Mouse (Mus musculus) embryonic facial prominence, embryonic 15.5 days (tissue): Measurements from ENCODE around the gene Myocd. TPM values are rescaled to one million over a fixed set of nuclear protein-coding genes. Genes with fewer than 3 reads are reported as not detected.

Source experiments
- ATAC-seq: fragments of 200-750 bp; cut with Nextera tagmentation; 2 replicates; pipeline ENCODE4 v1.8.0; 2017; ENCODE audit warnings: low read depth, moderate TSS enrichment; ENCODE audit not compliant: insufficient number of reproducible peaks, low FRiP score, low TSS enrichment
- H3K27ac ChIP-seq: fragments of 300-500 bp; sonication (generic); replicated peaks from 2 replicates; pipeline ENCODE4 v1.5.1; 2015; ENCODE audit warnings: mild to moderate bottlenecking, inconsistent platforms
- H3K27me3 ChIP-seq: fragments of 300-500 bp; sonication (generic); 2 replicates; pipeline ENCODE4 v1.6.1; 2015; ENCODE audit warnings: inconsistent platforms
- H3K36me3 ChIP-seq: fragments of 300-500 bp; sonication (generic); 2 replicates; pipeline ENCODE4 v1.6.1; 2015; ENCODE audit warnings: mild to moderate bottlenecking, inconsistent platforms
- H3K4me1 ChIP-seq: fragments of 300-500 bp; sonication (generic); 2 replicates; pipeline ENCODE4 v1.6.1; 2015; ENCODE audit warnings: inconsistent platforms
- H3K4me2 ChIP-seq: fragments of 300-500 bp; sonication (generic); replicated peaks from 2 replicates; pipeline ENCODE4 v1.6.1; 2015; ENCODE audit warnings: mild to moderate bottlenecking, inconsistent platforms
- H3K4me3 ChIP-seq: fragments of 300-500 bp; sonication (generic); replicated peaks from 2 replicates; pipeline ENCODE4 v1.5.1; 2015; ENCODE audit warnings: mild to moderate bottlenecking, inconsistent platforms
- H3K9ac ChIP-seq: fragments of 300-500 bp; sonication (generic); 2 replicates; pipeline ENCODE4 v1.6.1; 2015; ENCODE audit warnings: inconsistent platforms
- H3K9me3 ChIP-seq: fragments of 300-500 bp; sonication (generic); replicated peaks from 2 replicates; pipeline ENCODE4 v1.6.1; 2016; ENCODE audit warnings: inconsistent platforms
- WGBS: fragments of 180-500 bp; shearing (Covaris S2); methylation state at CpG from one replicate; pipeline ENCODE4 v1.1.7; 2015; 5-methylcytosine and 5-hydroxymethylcytosine counted together
- polyA plus RNA-seq: library from polyadenylated mRNA; unstranded; fragments of >200 nt; fragmentation: Nextera tagmentation; extraction: Ambion mirVana; gene quantifications from 2 replicates; pipeline ENCODE4 v1.2.1, GENCODE M21; 2015

Gene Myocd
- polyA plus RNA-seq, 1 experiment from 2014 or later: 7.9 TPM

- H3K27me3 ChIP-seq: no peaks in the 10 kb centered on the region
- no peak overlapping the region for H3K4me3 ChIP-seq
- no peak overlapping the region for H3K4me2 ChIP-seq
- H3K36me3 ChIP-seq: no peaks in the 10 kb centered on the region
- H3K27ac ChIP-seq: no peak overlapping the region
- no peaks in the 10 kb centered on the region for H3K9me3 ChIP-seq
- no peak overlapping the region for H3K9ac ChIP-seq
- WGBS: 59% methylated on average over 11 of the region's 11 CpGs
- no peaks in the 10 kb centered on the region for H3K4me1 ChIP-seq
- no peak for ATAC-seq
Observed at GRCm38 (mm10) chr11:65256143-65256542, 13.6 kb downstream of the Myocd start.

- no peaks in the 10 kb centered on the region for H3K9me3 ChIP-seq
- no peaks in the 10 kb centered on the region for H3K36me3 ChIP-seq
- no peak overlapping the region for H3K9ac ChIP-seq
- H3K4me1 ChIP-seq: no peaks in the 10 kb centered on the region
- H3K27ac ChIP-seq: no peak overlapping the region
- no peak overlapping the region for H3K4me3 ChIP-seq
- no peaks in the 10 kb centered on the region for H3K27me3 ChIP-seq
- H3K4me2 ChIP-seq: no peak overlapping the region
- WGBS: 62% methylated on average over 6 of the region's 6 CpGs
- no peak for ATAC-seq
Observed at GRCm38 (mm10) chr11:65255564-65255963, 14.2 kb downstream of the Myocd start.

GRCm38 (mm10) chr11:65250366-65250765 is 19.4 kb downstream of the Myocd start:
- Histone ChIP-seq H3K4me1 (no peaks in the 10 kb centered on the region), H3K27ac (no peak overlapping the region), H3K4me2 (no peak overlapping the region), H3K36me3 (no peaks in the 10 kb centered on the region), H3K9me3 (no peaks in the 10 kb centered on the region), H3K9ac (no peak overlapping the region), H3K4me3 (no peak overlapping the region), H3K27me3 (no peaks in the 10 kb centered on the region)
- 88% methylated on average over 4 of the region's 4 CpGs for WGBS
- no peak for ATAC-seq

GRCm38 (mm10) chr11:65246301-65247054 is 23.3 kb downstream of the Myocd start:
- no peak overlapping the region for H3K4me2 ChIP-seq
- no peaks in the 10 kb centered on the region for H3K27me3 ChIP-seq
- no peaks in the 10 kb centered on the region for H3K4me1 ChIP-seq
- H3K4me3 ChIP-seq: no peak overlapping the region
- WGBS: 76% methylated on average over 8 of the region's 8 CpGs
- ATAC-seq: no peak
- no peak overlapping the region for H3K27ac ChIP-seq
- no peak overlapping the region for H3K9ac ChIP-seq
- no peaks in the 10 kb centered on the region for H3K36me3 ChIP-seq
- H3K9me3 ChIP-seq: no peaks in the 10 kb centered on the region

- no peaks in the 10 kb centered on the region for H3K27me3 ChIP-seq
- H3K27ac ChIP-seq: no peak overlapping the region
- no peaks in the 10 kb centered on the region for H3K9me3 ChIP-seq
- H3K36me3 ChIP-seq: no peaks in the 10 kb centered on the region
- H3K4me1 ChIP-seq: no peaks in the 10 kb centered on the region
- H3K4me3 ChIP-seq: no peak overlapping the region
- ATAC-seq: no peak
- H3K4me2 ChIP-seq: no peak overlapping the region
- 68% methylated on average over 3 of the region's 3 CpGs for WGBS
- no peak overlapping the region for H3K9ac ChIP-seq
Observed at GRCm38 (mm10) chr11:65243593-65243992, 26.2 kb downstream of the Myocd start.

- no peaks in the 10 kb centered on the region for H3K4me1 ChIP-seq
- no peaks in the 10 kb centered on the region for H3K27me3 ChIP-seq
- H3K4me2 ChIP-seq: no peak overlapping the region
- H3K9ac ChIP-seq: no peak overlapping the region
- H3K36me3 ChIP-seq: no peaks in the 10 kb centered on the region
- H3K27ac ChIP-seq: no peak overlapping the region
- WGBS: 60% methylated on average over 7 of the region's 7 CpGs
- no peak for ATAC-seq
- no peak overlapping the region for H3K4me3 ChIP-seq
- H3K9me3 ChIP-seq: no peaks in the 10 kb centered on the region
Observed at GRCm38 (mm10) chr11:65240521-65240920, 29.3 kb downstream of the Myocd start.

GRCm38 (mm10) chr11:65237896-65238295 is 31.9 kb downstream of the Myocd start:
- 77% methylated on average over 3 of the region's 3 CpGs for WGBS
- Histone ChIP-seq H3K9me3 (no peaks in the 10 kb centered on the region), H3K27me3 (no peaks in the 10 kb centered on the region), H3K36me3 (no peaks in the 10 kb centered on the region), H3K4me2 (no peak overlapping the region), H3K27ac (no peak overlapping the region), H3K4me3 (no peak overlapping the region), H3K9ac (no peak overlapping the region), H3K4me1 (no peaks in the 10 kb centered on the region)
- ATAC-seq: no peak

GRCm38 (mm10) chr11:65236907-65237306 is 32.9 kb downstream of the Myocd start:
- Histone ChIP-seq H3K4me2 (no peak overlapping the region), H3K36me3 (no peaks in the 10 kb centered on the region), H3K9ac (no peak overlapping the region), H3K4me3 (no peak overlapping the region), H3K27me3 (no peaks in the 10 kb centered on the region), H3K27ac (no peak overlapping the region), H3K4me1 (no peaks in the 10 kb centered on the region), H3K9me3 (no peaks in the 10 kb centered on the region)
- ATAC-seq: no peak
- WGBS: 77% methylated on average over 2 of the region's 2 CpGs

GRCm38 (mm10) chr11:65235374-65235773 is 34.4 kb downstream of the Myocd start:
- H3K27ac ChIP-seq: no peak overlapping the region
- H3K4me2 ChIP-seq: no peak overlapping the region
- H3K4me3 ChIP-seq: no peak overlapping the region
- no peaks in the 10 kb centered on the region for H3K27me3 ChIP-seq
- H3K4me1 ChIP-seq: no peaks in the 10 kb centered on the region
- WGBS: 40% methylated on average over 2 of the region's 2 CpGs
- no peak for ATAC-seq
- H3K9ac ChIP-seq: no peak overlapping the region
- H3K9me3 ChIP-seq: no peaks in the 10 kb centered on the region
- no peaks in the 10 kb centered on the region for H3K36me3 ChIP-seq

GRCm38 (mm10) chr11:65231771-65232170 is 38.0 kb downstream of the Myocd start:
- Histone ChIP-seq H3K4me2 (no peak overlapping the region), H3K4me1 (no peaks in the 10 kb centered on the region)
- 78% methylated on average over 4 of the region's 4 CpGs for WGBS

GRCm38 (mm10) chr11:65226766-65227165 is 43.0 kb downstream of the Myocd start:
- ATAC-seq: no peak
- Histone ChIP-seq H3K27me3 (no peaks in the 10 kb centered on the region), H3K36me3 (no peaks in the 10 kb centered on the region), H3K9me3 (no peaks in the 10 kb centered on the region), H3K4me1 (no peaks in the 10 kb centered on the region), H3K27ac (no peak overlapping the region; the same call in 1 of the 2 replicates), H3K4me2 (no peak overlapping the region), H3K9ac (no peak overlapping the region), H3K4me3 (no peak overlapping the region)
- WGBS: 27% methylated on average over 10 of the region's 10 CpGs

More at GRCm38 (mm10) chr11:65231771-65232170, 38.0 kb downstream of the Myocd start:
- H3K9ac ChIP-seq: no peak overlapping the region
- H3K36me3 ChIP-seq: no peaks in the 10 kb centered on the region
- H3K4me3 ChIP-seq: no peak overlapping the region
- H3K9me3 ChIP-seq: no peaks in the 10 kb centered on the region
- H3K27ac ChIP-seq: no peak overlapping the region
- no peaks in the 10 kb centered on the region for H3K27me3 ChIP-seq
- ATAC-seq: no peak
